Mouse (Mus musculus) hindbrain, embryonic 15.5 days (tissue): ENCODE results near the gene Gm10406. TPM values are rescaled to one million over a fixed set of nuclear protein-coding genes. Genes with fewer than 3 reads are reported as not detected.
"Not testable (repeated sequence)": the region's sequence is repeated elsewhere in the genome, so short reads cannot be mapped to it uniquely, and the experiment has no call there.

ENCODE experiments used
- ATAC-seq: fragments of 200-750 bp; cut with Nextera tagmentation; 2 replicates; pipeline ENCODE4 v1.8.0; 2017; ENCODE audit warnings: low read depth, moderate number of reproducible peaks, moderate TSS enrichment; ENCODE audit not compliant: low FRiP score
- H3K27ac ChIP-seq: fragments of 300-500 bp; sonication (generic); replicated peaks from 2 replicates; pipeline ENCODE4 v1.5.1; 2015; ENCODE audit warnings: mild to moderate bottlenecking, inconsistent platforms
- H3K27me3 ChIP-seq: fragments of 300-500 bp; sonication (generic); 2 replicates; pipeline ENCODE4 v1.6.1; 2015; ENCODE audit warnings: control low read depth, inconsistent platforms
- H3K36me3 ChIP-seq: fragments of 300-500 bp; sonication (generic); 2 replicates; pipeline ENCODE4 v1.6.1; 2015; ENCODE audit warnings: control low read depth, inconsistent platforms
- H3K4me1 ChIP-seq: fragments of 300-500 bp; sonication (generic); replicated peaks from 2 replicates; pipeline ENCODE4 v1.6.1; 2015; ENCODE audit warnings: control low read depth, inconsistent platforms
- H3K4me2 ChIP-seq: fragments of 300-500 bp; sonication (generic); 2 replicates; pipeline ENCODE4 v1.6.1; 2015; ENCODE audit warnings: moderate library complexity, mild to moderate bottlenecking, inconsistent platforms
- H3K4me3 ChIP-seq: fragments of 300-500 bp; sonication (generic); 2 replicates; pipeline ENCODE4 v1.5.1; 2015; ENCODE audit warnings: mild to moderate bottlenecking, inconsistent platforms
- H3K9ac ChIP-seq: fragments of 300-500 bp; sonication (generic); 2 replicates; pipeline ENCODE4 v1.6.1; 2015; ENCODE audit warnings: inconsistent platforms
- H3K9me3 ChIP-seq: fragments of 300-500 bp; sonication (generic); 2 replicates; pipeline ENCODE4 v1.6.1; 2016; ENCODE audit warnings: control low read depth, inconsistent platforms
- whole genome bisulfite sequencing: fragments of 180-500 bp; shearing (Covaris S2); methylation state at CpG from one replicate; pipeline ENCODE4 v1.1.7; 2015; 5-methylcytosine and 5-hydroxymethylcytosine counted together
- polyA plus RNA-seq: library from polyadenylated mRNA; unstranded; fragments of >200 nt; fragmentation: Nextera tagmentation; extraction: Ambion mirVana; gene quantifications from 2 replicates; pipeline ENCODE4 v1.2.1, GENCODE M21; 2015

Gene Gm10406
- polyA plus RNA-seq, result 4.0 and 4.1 TPM in 2 replicates

GRCm38 (mm10) chr14:7026781-7027749 lies at the start of gene Gm10406:
Gene Gm10406, minus strand, starts transcription at chr14:7027449.
- H3K4me1 ChIP-seq, H3K36me3 ChIP-seq, H3K27me3 ChIP-seq, H3K9me3 ChIP-seq, ATAC-seq: not testable (repeated sequence)
- Histone ChIP-seq H3K4me3 (peak within 1 kb of the TSS; percentile 54), H3K9ac (peak within 1 kb of the TSS; percentile 72), H3K4me2 (peak within 1 kb of the TSS; percentile 95), H3K27ac (peak within 1 kb of the TSS; percentile 80)
- 3% methylated on average over 50 of the region's 70 CpGs for WGBS

GRCm38 (mm10) chr14:7044870-7045269 lies 17.6 kb upstream of the Gm10406 start, which contains the start of gene Gm3685:
Gene Gm3685, minus strand, starts transcription at chr14:7044970.
- not testable (repeated sequence) for H3K4me1 ChIP-seq, H3K9me3 ChIP-seq, H3K4me3 ChIP-seq, H3K27me3 ChIP-seq, H3K4me2 ChIP-seq, H3K9ac ChIP-seq, H3K36me3 ChIP-seq, H3K27ac ChIP-seq, ATAC-seq
- WGBS, result no CpG with 5 or more reads among the region's 2 CpGs

DNA sequence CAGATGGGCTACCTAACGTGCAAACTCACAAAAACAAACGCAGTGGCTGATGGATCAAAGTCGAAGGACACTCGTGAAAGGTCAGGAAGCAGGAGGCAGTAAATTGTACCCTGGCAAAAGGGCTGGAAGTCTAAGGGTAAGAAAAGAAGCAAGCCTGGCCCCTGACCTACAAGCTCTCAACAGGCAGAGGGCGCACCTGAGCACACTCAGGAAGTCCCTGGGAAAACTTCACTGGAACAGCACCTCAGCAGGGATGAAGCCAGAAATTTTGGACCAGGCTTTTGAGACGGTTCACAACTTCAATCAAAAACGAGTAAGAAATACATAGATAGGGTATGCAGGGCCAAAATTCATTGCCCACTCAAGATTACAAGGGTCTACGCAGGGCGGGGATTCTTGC lies 975 bp downstream of the Gm10406 start:
- not testable (repeated sequence) for H3K9ac ChIP-seq, H3K36me3 ChIP-seq, H3K27ac ChIP-seq, H3K9me3 ChIP-seq, H3K27me3 ChIP-seq, H3K4me1 ChIP-seq, ATAC-seq
- Histone ChIP-seq H3K4me3 (peak overlapping the region; percentile 54), H3K4me2 (peak overlapping the region; percentile 95)
- 6% methylated on average over 9 of the region's 9 CpGs for WGBS

DNA sequence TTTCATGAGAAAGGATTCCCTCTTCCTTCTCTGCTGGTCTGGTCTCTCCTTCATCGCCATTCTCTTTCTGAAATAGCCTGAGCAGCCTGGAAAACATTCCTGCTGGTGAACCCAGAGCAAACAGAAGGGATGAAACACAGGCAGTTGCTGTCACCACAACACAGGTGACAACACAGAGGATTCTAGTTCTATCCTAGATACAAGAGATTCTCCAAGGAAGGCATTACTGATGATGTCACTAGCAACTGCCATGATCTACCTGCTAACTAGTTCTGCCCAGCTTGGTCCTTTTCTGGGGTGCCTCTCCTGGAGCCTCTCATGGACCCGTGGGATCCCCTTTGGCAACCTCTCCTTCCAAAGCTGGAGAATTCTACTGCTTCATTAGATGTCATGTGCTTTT lies 53.5 kb downstream of the Gm10406 start, which contains the start of gene Gm6356:
Gene Gm6356 (minus strand): TSS at position 101 of the 400 bp plus-strand sequence.
- not testable (repeated sequence) for H3K9me3 ChIP-seq, H3K4me3 ChIP-seq, H3K36me3 ChIP-seq, H3K4me2 ChIP-seq, H3K27ac ChIP-seq, ATAC-seq, H3K9ac ChIP-seq, H3K27me3 ChIP-seq, H3K4me1 ChIP-seq
- WGBS, result 57% methylated on average over 1 of the region's 2 CpGs

Other genes starting within 250 kb of the Gm10406 start
- gene Gm3642, start 187.1 kb downstream of the Gm10406 start, polyA plus RNA-seq, result not detected in 2 replicates
- gene Gm3667, start 137.5 kb downstream of the Gm10406 start, polyA plus RNA-seq, result 10.2 and 12.4 TPM in 2 replicates
- not detected in 2 replicates for gene Gm6356, start 53.6 kb downstream of the Gm10406 start, polyA plus RNA-seq
- gene Gm3685, start 17.5 kb upstream of the Gm10406 start, polyA plus RNA-seq, result not detected in 2 replicates
- 6.5 and 7.4 TPM in 2 replicates for gene Gm3696, start 73.2 kb upstream of the Gm10406 start, polyA plus RNA-seq
- not detected in 2 replicates for gene Gm6676, start 98.0 kb upstream of the Gm10406 start, polyA plus RNA-seq
- 11.0 and 11.3 TPM in 2 replicates for gene Gm3512, start 147.1 kb upstream of the Gm10406 start, polyA plus RNA-seq
- gene Gm16434, start 167.1 kb upstream of the Gm10406 start, polyA plus RNA-seq, result not detected in 2 replicates
- gene Gm3727, start 237.3 kb upstream of the Gm10406 start, polyA plus RNA-seq, result not detected in 2 replicates